Mouse (Mus musculus) gastrocnemius, postnatal 10 days (tissue): ENCODE measurements around the gene Rtn4ip1. TPM values are rescaled to one million over a fixed set of nuclear protein-coding genes. Genes with fewer than 3 reads are reported as not detected.

Source experiments
- DNase-seq: peaks from one replicate; pipeline ENCODE4 v3.0.0; 2021; ENCODE audit warnings: mixed read lengths
- total RNA-seq, 2 experiments: library from RNA; stranded (reverse); gene quantifications; 2 replicates each; pipeline ENCODE4 v1.2.3; 2021

Gene Rtn4ip1
- total RNA-seq, 2 experiments from 2014 or later = 14.8 to 18.7 TPM

- DNase-seq = no peak
Measured at GRCm38 (mm10) chr10:44002995-44003524, 101.5 kb downstream of the Rtn4ip1 start.

GRCm38 (mm10) chr10:44003551-44004151 lies 102.0 kb downstream of the Rtn4ip1 start:
- DNase-seq = peak; percentile 58

GRCm38 (mm10) chr10:44004221-44004751 lies 102.7 kb downstream of the Rtn4ip1 start:
- peak; percentile 36 for DNase-seq

GRCm38 (mm10) chr10:44005677-44006641 lies 104.4 kb downstream of the Rtn4ip1 start:
- peak; percentile 18 for DNase-seq

Other genes starting within 250 kb of the Rtn4ip1 start
- gene Qrsl1, start 62 bp upstream of the Rtn4ip1 start, total RNA-seq = 10 to 100 TPM; 10.2 to 10.4 TPM
- gene Crybg1, start 247.0 kb downstream of the Rtn4ip1 start, total RNA-seq = 1 to 10 TPM; 2.3 to 2.5 TPM